Mouse (Mus musculus) embryonic fibroblast, embryonic 13.5 days (primary cell): ENCODE results near the gene Entpd3.
"Not testable (repeated sequence)": the region's sequence is repeated elsewhere in the genome, so short reads cannot be mapped to it uniquely, and the experiment has no call there.

Experiments
- CTCF ChIP-seq: IDR thresholded peaks from 2 replicates; pipeline ENCODE4 v1.5.1; 2011; ENCODE audit warnings: mild to moderate bottlenecking, control low read depth, low read length, moderate library complexity, borderline replicate concordance; ENCODE audit not compliant: insufficient read depth
- POLR2A ChIP-seq: IDR thresholded peaks from 2 replicates; pipeline ENCODE4 v1.6.1; 2011; ENCODE audit warnings: low read depth, mild to moderate bottlenecking, control low read depth, low read length, moderate library complexity

DNA sequence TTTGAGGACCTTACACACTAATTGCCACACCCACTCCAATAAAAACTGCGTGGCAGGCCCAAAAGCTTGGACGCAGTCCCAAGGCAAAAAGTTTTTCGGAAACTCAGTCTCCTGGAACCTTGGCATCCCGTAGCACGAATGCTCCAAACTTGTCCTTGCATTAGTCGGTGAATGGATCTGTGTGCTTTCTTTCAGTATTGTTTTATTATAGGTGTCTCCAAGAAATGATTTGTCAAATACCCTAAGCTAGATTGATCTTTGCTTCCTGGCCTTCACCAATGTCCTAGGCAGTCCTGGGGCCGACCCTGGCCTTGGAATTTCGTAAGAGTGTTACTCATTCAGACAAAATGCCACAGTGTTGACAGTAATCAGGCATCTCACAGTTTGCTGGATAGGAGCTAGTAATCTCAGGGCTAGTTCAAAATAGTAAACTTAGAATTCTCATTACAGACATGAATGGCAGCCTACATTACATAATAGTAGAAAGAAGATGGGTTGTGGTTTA lies 6.1 kb upstream of the Entpd3 start:
- TF ChIP-seq CTCF, POLR2A: not testable (repeated sequence)
